Mouse (Mus musculus): ENCODE measurements around the gene Pold1. TPM values are rescaled to one million over a fixed set of nuclear protein-coding genes. Genes with fewer than 3 reads are reported as not detected.

The Pold1 gene
- polyA plus RNA-seq, 1 experiment = not detected

DNA sequence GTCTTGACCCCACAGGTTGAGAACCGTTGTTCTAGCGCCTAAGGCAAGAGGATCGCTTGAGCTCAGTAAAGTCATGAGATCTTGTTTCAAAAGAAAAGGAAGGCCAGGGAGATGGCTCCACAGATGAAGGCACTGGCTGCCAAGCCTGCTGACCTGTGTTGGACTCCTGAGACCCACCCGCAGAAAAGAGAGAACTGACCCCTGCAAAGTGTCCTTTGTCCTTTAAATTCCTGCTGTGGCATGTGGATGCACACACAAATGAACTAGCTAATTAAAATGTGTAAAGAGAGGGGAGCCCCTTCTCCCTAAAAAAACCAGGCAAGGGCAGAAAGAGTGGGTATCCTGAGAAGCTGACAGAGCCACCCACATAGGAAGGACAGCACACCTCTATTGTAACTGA, 23.2 kb upstream of the Pold1 start:
- no peak overlapping the region for H3K27ac ChIP-seq (ENCODE audit: insufficient read depth, low read depth, low read length)
- TF ChIP-seq CTCF (IDR thresholded peaks at IDR 0.05; ENCODE audit: insufficient read depth, low read depth, low read length) (no peak), POLR2A (IDR thresholded peaks at IDR 0.05; ENCODE audit: insufficient read depth, low read depth, low read length) (no peak)
- no peaks in the 10 kb centered on the region for H3K4me1 ChIP-seq (ENCODE audit: control insufficient read depth, insufficient read depth, low read length)
- 52% methylated on average over 4 of the region's 4 CpGs for WGBS
- no peak overlapping the region for H3K4me3 ChIP-seq (ENCODE audit: insufficient read depth, low read depth, low read length)

DNA sequence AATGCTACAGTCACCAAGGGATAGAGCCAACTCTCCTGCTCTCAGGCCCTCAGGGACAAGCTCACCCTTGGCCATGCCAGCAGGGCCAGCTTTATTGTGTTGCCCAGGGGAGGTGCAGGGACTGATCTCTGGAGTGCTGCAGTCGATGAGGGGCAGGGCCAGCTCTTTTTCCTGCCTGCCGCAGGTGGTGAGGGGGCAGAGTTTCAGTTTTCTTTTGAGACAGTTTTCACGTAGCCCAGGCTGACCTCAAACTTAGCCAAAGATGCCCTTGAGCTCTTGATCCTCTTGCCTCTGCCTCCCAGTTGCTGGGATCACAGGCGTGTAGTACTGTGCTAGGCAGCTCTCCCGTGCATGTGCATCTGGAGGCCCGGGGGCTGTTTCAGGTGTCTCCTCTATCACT, 22.3 kb upstream of the Pold1 start:
- no peaks in the 10 kb centered on the region for H3K4me1 ChIP-seq (ENCODE audit: control insufficient read depth, insufficient read depth, low read length)
- TF ChIP-seq CTCF (IDR thresholded peaks at IDR 0.05; ENCODE audit: insufficient read depth, low read depth, low read length) (no peak), POLR2A (IDR thresholded peaks at IDR 0.05; ENCODE audit: insufficient read depth, low read depth, low read length) (no peak)
- H3K27ac ChIP-seq (ENCODE audit: insufficient read depth, low read depth, low read length) = no peak overlapping the region
- no peak overlapping the region for H3K4me3 ChIP-seq (ENCODE audit: insufficient read depth, low read depth, low read length)
- WGBS = 81% methylated on average over 6 of the region's 6 CpGs

DNA sequence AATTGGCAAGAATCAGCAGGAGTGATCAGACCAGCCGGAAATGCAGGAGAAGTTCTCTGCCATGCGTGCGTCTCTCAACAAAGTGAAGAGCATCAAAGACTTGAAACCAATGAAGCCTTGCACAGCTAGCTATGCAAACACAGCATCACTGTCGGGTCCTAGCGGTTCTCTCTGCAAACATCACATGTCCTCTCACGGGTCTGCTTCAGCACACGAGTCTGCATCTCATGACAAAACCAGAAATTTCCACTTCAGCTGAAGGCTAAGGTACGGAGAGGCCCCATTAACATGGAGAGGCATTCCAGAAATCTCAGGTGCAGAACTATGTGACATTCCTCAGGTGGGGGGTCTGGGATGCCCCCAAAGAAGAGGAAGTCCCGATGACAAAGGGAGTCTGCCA, 20.2 kb upstream of the Pold1 start:
- TF ChIP-seq POLR2A (IDR thresholded peaks at IDR 0.05; ENCODE audit: insufficient read depth, low read depth, low read length) (no peak), CTCF (IDR thresholded peaks at IDR 0.05; ENCODE audit: insufficient read depth, low read depth, low read length) (no peak)
- Histone ChIP-seq H3K4me3 (ENCODE audit: insufficient read depth, low read depth, low read length) (no peak overlapping the region), H3K4me1 (ENCODE audit: control insufficient read depth, insufficient read depth, low read length) (no peaks in the 10 kb centered on the region), H3K27ac (ENCODE audit: insufficient read depth, low read depth, low read length) (no peak overlapping the region)
- WGBS = 69% methylated on average over 9 of the region's 9 CpGs

DNA sequence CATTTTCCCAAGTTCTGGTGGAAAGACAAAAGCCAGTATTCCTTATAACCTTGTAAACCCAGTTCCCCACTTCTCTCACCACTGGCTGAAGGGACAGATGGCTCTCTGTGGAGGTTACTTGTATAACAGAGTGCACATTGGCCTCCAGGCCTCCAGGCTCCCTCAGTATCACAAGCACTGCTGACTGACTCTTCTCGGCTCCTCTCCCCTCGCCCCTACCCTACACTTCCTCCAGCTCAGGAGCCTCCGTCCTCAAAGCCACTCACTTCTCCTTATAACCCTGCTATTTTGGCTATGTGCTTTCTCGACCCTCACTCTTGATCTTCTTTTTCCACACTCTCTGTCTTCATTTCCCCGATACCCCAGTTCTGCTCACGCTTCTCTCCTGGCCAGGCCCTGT, 16.8 kb upstream of the Pold1 start:
- no peaks in the 10 kb centered on the region for H3K4me1 ChIP-seq (ENCODE audit: control insufficient read depth, insufficient read depth, low read length)
- no peak overlapping the region for H3K27ac ChIP-seq (ENCODE audit: insufficient read depth, low read depth, low read length)
- no peak for TF ChIP-seq POLR2A (IDR thresholded peaks at IDR 0.05; ENCODE audit: insufficient read depth, low read depth, low read length)
- no peak for TF ChIP-seq CTCF (IDR thresholded peaks at IDR 0.05; ENCODE audit: insufficient read depth, low read depth, low read length)
- H3K4me3 ChIP-seq (ENCODE audit: insufficient read depth, low read depth, low read length) = no peak overlapping the region
- 77% methylated on average over 6 of the region's 6 CpGs for WGBS

DNA sequence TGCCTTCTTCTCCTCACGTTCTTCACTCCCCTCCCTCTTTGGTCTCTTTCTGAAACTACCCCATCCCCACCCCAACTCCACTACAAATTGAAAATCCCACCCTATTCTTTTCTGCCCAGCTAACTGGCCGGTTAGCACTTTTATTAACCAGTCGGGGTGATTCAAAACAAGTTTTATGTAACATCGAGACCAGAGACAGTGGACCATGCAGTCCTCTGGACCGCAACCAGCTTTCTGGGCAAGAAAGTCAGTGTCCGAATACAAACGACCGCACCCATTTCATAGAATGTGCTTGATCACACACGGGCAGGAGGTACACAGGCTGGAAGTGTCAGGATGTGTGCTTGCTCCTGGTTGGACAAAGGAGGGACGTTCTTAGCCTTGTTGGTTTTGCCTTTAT, 15.8 kb upstream of the Pold1 start:
- 82% methylated on average over 10 of the region's 10 CpGs for WGBS
- no peak overlapping the region for H3K27ac ChIP-seq (ENCODE audit: insufficient read depth, low read depth, low read length)
- no peaks in the 10 kb centered on the region for H3K4me1 ChIP-seq (ENCODE audit: control insufficient read depth, insufficient read depth, low read length)
- no peak for TF ChIP-seq POLR2A (IDR thresholded peaks at IDR 0.05; ENCODE audit: insufficient read depth, low read depth, low read length)
- TF ChIP-seq CTCF (IDR thresholded peaks at IDR 0.05; ENCODE audit: insufficient read depth, low read depth, low read length) = no peak
- H3K4me3 ChIP-seq (ENCODE audit: insufficient read depth, low read depth, low read length) = no peak overlapping the region

DNA sequence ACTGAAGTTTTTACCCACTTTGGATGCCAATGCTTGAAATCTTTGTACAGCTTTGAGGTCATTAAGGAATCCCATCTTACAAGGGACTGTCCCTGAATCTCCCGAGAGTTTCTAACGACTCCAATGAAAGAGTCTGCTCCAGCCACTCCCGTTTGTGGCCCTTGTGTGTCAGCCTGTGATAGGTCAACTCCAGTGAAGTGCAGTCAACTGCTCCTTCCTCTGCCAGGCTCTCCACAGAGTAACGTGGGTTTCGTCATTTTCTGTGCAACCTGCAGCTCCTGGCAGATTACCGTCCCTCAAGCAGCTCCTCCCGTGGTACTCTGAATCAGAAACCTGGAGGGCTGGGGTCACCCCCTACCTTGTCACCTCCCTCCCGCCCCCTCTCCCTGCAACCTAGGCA, 14.6 kb upstream of the Pold1 start:
- 53% methylated on average over 8 of the region's 8 CpGs for WGBS
- Histone ChIP-seq H3K4me3 (ENCODE audit: insufficient read depth, low read depth, low read length) (no peak overlapping the region), H3K4me1 (ENCODE audit: control insufficient read depth, insufficient read depth, low read length) (no peaks in the 10 kb centered on the region), H3K27ac (ENCODE audit: insufficient read depth, low read depth, low read length) (no peak overlapping the region)
- TF ChIP-seq POLR2A (IDR thresholded peaks at IDR 0.05; ENCODE audit: insufficient read depth, low read depth, low read length) (no peak), CTCF (IDR thresholded peaks at IDR 0.05; ENCODE audit: insufficient read depth, low read depth, low read length) (no peak)

DNA sequence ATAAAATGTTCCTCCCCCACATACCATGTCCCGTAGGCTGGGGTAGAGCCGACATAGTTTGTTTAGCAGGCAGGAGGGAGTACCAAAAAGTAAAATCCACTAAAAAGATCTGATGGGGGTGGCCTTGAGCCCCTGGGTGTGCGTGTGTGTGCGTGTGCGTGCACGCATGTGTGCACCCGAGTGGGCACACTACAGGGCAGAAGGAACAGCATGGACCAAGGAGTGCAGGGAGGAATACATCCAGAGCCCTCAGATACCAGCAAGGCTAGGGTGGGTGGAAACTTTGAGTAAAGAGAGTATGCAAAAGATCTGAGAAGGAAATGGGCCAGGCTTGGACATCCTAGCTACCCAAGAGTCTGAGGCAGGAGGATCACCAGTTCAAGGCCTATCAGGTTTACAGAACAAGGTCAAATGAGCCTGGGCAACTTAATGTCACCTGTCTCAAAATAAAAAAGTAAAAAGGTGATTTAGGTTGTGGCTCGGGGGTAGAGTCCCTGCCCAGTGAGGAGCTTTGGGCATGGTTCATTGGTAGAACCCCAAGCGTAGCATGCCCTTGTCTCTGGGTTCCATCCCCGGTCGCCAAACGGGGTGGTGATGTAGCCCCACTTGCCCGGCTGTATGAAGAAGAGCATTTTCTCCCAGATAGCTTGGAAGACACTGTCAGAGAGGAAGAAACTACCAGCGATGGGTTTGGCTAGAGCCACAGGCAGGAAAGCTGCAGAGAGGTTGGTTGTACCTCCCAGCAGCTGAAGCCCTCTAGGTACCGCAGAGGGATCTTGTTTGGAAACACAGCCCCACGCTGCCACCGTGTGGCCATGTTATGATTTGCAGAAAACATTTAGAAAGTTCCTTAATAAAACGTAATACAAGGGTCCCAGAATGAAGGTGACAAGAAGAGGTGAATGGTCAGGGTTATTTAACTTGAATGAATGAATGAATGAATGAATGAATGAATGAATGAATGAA, 12.1 kb upstream of the Pold1 start:
- no peaks in the 10 kb centered on the region for H3K4me1 ChIP-seq (ENCODE audit: control insufficient read depth, insufficient read depth, low read length)
- H3K4me3 ChIP-seq (ENCODE audit: insufficient read depth, low read depth, low read length) = no peak overlapping the region
- TF ChIP-seq POLR2A (IDR thresholded peaks at IDR 0.05; ENCODE audit: insufficient read depth, low read depth, low read length) (no peak), CTCF (IDR thresholded peaks at IDR 0.05; ENCODE audit: insufficient read depth, low read depth, low read length) (peak; percentile 40)
- 54% methylated on average over 18 of the region's 18 CpGs for WGBS
- no peak overlapping the region for H3K27ac ChIP-seq (ENCODE audit: insufficient read depth, low read depth, low read length)

DNA sequence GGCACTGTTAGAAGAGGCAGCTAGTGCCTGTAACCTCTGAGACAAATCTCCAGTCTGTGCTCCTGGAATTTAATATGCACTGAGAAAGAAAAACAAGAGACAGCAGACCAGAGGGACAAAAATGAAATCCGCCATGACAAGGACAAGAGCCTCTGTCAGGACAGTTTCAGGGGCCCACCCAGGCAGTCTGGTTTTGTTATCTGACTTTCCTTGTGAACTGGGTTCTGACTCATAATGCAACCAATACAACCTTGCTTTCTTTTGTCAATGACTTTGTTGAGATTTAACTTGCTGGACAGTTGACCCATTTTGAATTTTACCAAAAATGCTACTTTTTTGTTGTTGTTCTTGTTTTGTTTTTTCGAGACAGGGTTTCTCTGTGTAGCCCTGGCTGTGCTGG, 9.0 kb upstream of the Pold1 start:
- H3K27ac ChIP-seq (ENCODE audit: insufficient read depth, low read depth, low read length) = no peak overlapping the region
- TF ChIP-seq POLR2A (IDR thresholded peaks at IDR 0.05; ENCODE audit: insufficient read depth, low read depth, low read length) (no peak), CTCF (IDR thresholded peaks at IDR 0.05; ENCODE audit: insufficient read depth, low read depth, low read length) (no peak)
- WGBS = 62% methylated on average over 2 of the region's 2 CpGs
- peaks cover 4% of the 10 kb centered on the region; the same call in 1 of the 2 replicates for H3K4me1 ChIP-seq (ENCODE audit: control insufficient read depth, insufficient read depth, low read length)
- no peak overlapping the region for H3K4me3 ChIP-seq (ENCODE audit: insufficient read depth, low read depth, low read length)

DNA sequence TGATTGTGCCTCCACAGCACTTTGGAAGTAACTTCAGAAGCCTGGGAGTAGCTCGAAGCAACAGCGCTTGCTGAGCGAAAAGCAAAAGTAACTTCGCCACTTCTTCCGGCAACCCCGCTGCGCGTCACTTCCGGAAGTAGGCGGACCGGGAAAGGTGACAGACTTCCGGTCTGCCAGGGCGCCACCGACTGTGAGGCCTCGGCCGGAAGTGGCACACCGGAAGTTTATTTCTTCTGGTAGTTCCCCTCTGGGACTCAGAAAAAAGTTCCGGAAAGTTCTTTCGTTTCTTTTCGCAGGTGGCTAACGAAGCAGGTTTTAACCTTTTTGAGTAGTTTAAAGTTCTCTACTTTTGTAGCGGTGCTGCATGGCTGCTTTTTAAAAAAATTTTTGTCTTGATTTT, 5.2 kb upstream of the Pold1 start, which contains the start of gene Nr1h2:
Gene Nr1h2, minus strand, starts transcription at position 126 of the 400 bp plus-strand sequence.
- Histone ChIP-seq H3K4me1 (ENCODE audit: control insufficient read depth, insufficient read depth, low read length) (peaks cover 8% of the 10 kb centered on the region; the same call in 1 of the 2 replicates), H3K4me3 (ENCODE audit: insufficient read depth, low read depth, low read length) (peak within 1 kb of the TSS; percentile 67), H3K27ac (ENCODE audit: insufficient read depth, low read depth, low read length) (peak within 1 kb of the TSS; percentile 65; the same call in 1 of the 2 replicates)
- under 1% methylated on average over 22 of the region's 22 CpGs for WGBS
- no peak; the same call in 1 of the 2 replicates for TF ChIP-seq POLR2A (IDR thresholded peaks at IDR 0.05; ENCODE audit: insufficient read depth, low read depth, low read length)
- no peak for TF ChIP-seq CTCF (IDR thresholded peaks at IDR 0.05; ENCODE audit: insufficient read depth, low read depth, low read length)
